Comparison of ENCODE assay signal across 8 mouse cellular contexts in genomic region chr1:171044365-171045078, GRCm38 (mm10). TPM values are rescaled to one million over a fixed set of nuclear protein-coding genes. Genes with fewer than 3 reads are reported as not detected.
A peak's percentile ranks its signal among the peaks of the same experiment; 100 is the strongest.
DNase-seq lines count a peak whose midpoint lies in the region; ATAC-seq lines count a peak whose summit lies in the region.

No protein-coding gene starts in this region.

- WGBS in hindbrain, embryonic 15.5 days, result under 1% methylated on average over 33 of the region's 33 CpGs

- H3K9ac ChIP-seq in hindbrain, embryonic 15.5 days, result peak overlapping the region; percentile 66

- peak overlapping the region; percentile 90 for H3K27ac ChIP-seq in hindbrain, embryonic 15.5 days (replicated peaks)

- H3K4me1 ChIP-seq in hindbrain, embryonic 15.5 days (replicated peaks), result peaks cover 7% of the 10 kb centered on the region; the same call in 1 of the 2 replicates

- peak; percentile 97 for ATAC-seq in hindbrain, embryonic 15.5 days (ENCODE audit: low FRiP score, low read depth)

- H3K4me2 ChIP-seq in hindbrain, embryonic 15.5 days, result peak overlapping the region; percentile 51

- no peaks in the 10 kb centered on the region for H3K36me3 ChIP-seq in hindbrain, embryonic 15.5 days

- peak overlapping the region; percentile 75 for H3K4me3 ChIP-seq in hindbrain, embryonic 15.5 days

- H3K27me3 ChIP-seq in hindbrain, embryonic 15.5 days, result 0 out of 2 replicates have a peak, but pooled peaks cover 6% of the 10 kb centered on the region

- DNase-seq in R1 (ENCODE audit: low read depth, low spot score), result peak; percentile 57
- DNase-seq in cerebellum, postnatal 36 days, result peak; percentile 84 to 90
- peak; percentile 88 to 91 for DNase-seq in frontal cortex, postnatal 36 days (ENCODE audit: low spot score in 2 of 2)
- DNase-seq in layer of hippocampus, postnatal 36 days, result peak; percentile 83 to 87
- DNase-seq in lung, postnatal 25 days (ENCODE audit: low spot score), result peak; percentile 87
- DNase-seq in retina, embryonic 14.5 days (ENCODE audit: low spot score), result peak; percentile 89
- DNase-seq in thymus, postnatal 36 days, result peak; percentile 82

- H3K9me3 ChIP-seq in hindbrain, embryonic 15.5 days, result no peaks in the 10 kb centered on the region

RNA-seq across cellular contexts. Expression of gene Fcgr3, which starts 20.2 kb away (rescaled TPM):
- polyA plus RNA-seq in hindbrain, embryonic 15.5 days (2015; fragmentation: Nextera tagmentation; extraction: Ambion mirVana), result 9.6 and 12.3 TPM in 2 replicates
- total RNA-seq in layer of hippocampus, postnatal 36 days (2021), result 10 to 100 TPM in 1 of 2 experiments, 1 to 10 TPM in 1; 9.7 to 10.4 TPM

RNA-seq across cellular contexts. Expression of gene Fcgr4, which starts 25.8 kb away (rescaled TPM):
- 0.27 and 1.0 TPM in 2 replicates for polyA plus RNA-seq in hindbrain, embryonic 15.5 days (2015; fragmentation: Nextera tagmentation; extraction: Ambion mirVana)
- total RNA-seq in layer of hippocampus, postnatal 36 days (2021), result under 1 TPM in 1 of 2 experiments, not detected in 1; 0.30 TPM

Comparison
In these comparisons a context has a peak if more than half of its experiments do, and no peak if none do; other contexts are left out.
1. Peak in every context shown above with its lines: DNase-seq, ATAC-seq, H3K4me3 ChIP-seq and H3K27ac ChIP-seq.